Mouse (Mus musculus) telencephalon, adult 2 months (tissue): ENCODE results near the gene Mrps11.

ENCODE experiments used
- DNase-seq: peaks from one replicate; pipeline ENCODE4 v3.0.0-alpha.2; 2011; ENCODE audit warnings: low read depth, low spot score

Mrps11 gene

DNA sequence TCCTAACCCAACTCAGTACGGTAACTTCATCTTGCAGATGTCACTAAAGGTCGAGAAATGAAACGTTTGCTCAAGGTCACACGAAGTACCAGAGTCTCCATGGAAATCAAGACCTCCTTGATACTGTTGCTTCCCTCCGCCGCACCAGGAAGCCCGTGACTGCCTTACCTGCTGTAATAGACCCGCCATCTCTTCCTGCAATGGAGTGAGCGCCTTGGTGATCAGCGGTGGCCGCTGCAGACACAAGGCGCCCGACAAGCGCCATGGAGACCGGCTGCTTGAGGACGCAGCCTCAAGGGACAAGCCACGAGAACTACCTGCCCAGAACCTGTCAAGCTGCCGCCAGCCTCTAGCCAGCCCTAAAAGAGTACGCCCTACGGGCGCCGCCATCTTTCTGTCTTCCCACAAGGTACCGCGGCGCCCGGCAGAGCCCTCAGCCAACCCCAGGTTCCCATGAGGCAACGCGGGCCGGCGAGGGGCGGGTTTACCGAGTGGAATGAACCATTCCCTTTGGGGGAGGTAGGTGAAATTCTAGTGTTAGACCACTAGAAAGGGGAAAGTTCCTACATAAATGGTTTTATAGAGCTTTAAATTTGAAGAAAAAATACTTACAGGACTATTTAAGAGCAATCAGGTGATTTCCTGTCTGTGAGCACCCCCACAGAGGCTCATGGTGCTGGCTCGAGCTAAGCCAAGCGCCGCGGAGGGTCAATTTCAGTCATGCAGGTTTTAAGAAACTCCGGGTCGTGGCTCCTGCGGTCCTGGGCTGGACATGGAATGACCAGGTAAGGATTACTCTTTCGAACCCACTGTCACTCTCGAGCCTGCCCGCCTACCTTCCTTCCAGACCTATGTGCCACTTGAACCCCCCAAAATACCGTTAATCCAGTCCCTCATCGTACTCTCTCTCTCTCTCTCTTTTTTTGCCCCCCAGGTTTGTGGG lies at the start of gene Mrps11, which contains the start of gene Mrpl46:
Gene Mrps11, plus strand, starts transcription at position 481 of the 943 bp plus-strand sequence.
Gene Mrpl46, minus strand, starts transcription at position 893 of the 943 bp plus-strand sequence.
- peak; percentile 77 for DNase-seq

DNA sequence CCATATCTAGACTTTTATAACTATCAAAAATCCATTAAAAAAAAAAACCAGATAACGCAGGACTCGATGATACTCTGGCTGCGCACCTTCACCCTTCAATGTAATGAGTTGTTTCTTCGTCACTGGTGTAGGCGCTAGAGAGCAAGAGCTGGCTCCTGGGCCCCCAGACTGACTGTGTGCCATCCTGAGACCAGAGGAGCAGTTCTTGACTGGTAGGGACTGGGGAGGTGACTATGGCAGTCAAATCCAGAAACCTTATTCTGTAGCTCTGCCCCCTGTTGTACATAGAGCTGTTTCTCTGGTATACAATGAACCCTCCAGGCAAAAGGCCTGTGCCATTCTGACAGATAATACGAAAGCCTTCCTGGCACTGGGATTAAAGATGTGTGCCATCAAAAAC lies 45.7 kb upstream of the Mrps11 start:
- no peak for DNase-seq

DNA sequence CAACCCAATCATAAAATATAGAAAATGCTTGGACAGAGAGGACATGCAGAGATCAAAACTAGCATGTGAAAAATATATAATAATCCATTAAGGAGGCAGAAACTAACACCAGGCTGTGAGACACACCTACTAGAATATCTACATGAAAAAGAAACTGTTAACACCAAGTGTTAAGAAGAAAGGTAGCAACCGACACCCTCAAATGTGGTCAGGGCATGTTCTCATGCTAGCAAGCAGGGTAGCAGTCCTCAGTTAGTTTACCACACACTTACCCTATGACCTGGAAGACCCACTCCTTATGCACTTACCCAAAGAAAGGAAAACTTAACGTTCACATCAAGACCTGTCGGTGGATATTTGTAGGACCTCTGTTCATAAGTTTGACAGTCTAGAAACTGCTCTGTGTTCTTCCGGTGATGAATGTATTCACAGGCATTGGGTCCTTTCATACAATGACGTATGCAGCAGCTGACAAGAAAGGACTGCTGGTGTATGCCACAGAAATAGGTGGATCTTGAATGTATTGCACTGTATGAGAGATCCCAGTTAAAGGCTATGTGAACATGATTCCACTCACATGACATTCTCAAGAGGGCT lies 45.2 kb upstream of the Mrps11 start, which contains the start of gene Ntrk3:
Gene Ntrk3, minus strand, starts transcription at position 399 of the 597 bp plus-strand sequence.
- DNase-seq = no peak

DNA sequence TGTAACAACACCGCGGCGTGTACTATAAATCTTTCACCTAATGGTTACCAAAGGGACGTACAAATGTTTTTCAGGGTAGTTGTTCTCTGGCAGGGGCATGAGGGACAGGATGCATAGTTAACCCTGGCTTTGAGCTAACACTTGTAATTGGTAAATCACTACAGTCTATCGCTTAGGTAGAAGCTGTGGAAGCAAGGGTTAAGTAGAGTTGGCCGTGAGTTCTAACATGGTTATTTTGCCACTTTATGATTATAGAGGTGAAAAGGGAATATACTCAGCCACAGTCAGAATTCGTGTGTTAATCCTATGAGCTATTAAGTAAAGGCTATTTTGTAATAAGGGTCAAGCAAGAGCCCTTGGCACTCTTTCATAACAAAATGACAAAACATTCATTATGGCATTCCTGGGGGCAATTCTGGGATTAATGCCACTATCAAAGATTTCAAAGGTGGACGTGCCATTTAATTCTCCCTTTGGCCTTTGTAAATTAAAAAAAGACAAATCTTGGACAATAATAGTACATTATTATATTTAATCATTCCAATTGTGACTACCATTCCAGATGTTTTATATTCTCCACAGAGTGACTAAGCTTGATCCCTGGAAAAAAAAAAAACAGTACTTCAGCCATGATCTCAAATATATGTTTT lies 43.4 kb upstream of the Mrps11 start:
- DNase-seq = no peak

DNA sequence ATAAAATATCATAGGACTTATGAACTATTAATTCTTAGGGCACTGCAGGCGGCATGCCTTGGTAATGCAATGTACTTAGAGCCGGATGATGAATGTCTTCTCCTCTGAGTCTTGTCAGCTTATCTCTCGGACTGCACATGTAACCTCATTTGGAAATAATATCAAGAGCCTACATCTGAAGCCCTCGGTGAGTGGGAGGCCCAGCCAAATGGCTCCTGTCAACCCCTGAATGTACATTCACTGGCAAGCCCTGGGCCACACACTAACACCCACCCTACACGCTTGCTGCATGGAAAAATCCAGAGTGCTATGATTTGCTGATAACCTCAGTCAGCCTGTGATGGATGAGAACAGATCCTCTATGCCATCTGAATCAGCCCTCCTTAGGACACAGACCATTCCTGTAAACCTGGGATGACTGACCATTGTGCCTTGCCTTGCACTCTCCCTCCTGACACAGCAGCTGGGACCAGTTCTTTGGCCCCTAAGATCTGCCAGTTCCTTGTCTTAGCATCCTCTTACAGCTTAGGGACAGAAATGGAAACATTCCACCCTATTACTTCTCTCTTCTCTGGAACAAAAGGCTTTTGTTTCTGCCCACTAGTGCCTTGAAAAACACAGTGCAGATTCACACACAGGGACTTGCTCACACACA lies 39.1 kb upstream of the Mrps11 start:
- no peak for DNase-seq

DNA sequence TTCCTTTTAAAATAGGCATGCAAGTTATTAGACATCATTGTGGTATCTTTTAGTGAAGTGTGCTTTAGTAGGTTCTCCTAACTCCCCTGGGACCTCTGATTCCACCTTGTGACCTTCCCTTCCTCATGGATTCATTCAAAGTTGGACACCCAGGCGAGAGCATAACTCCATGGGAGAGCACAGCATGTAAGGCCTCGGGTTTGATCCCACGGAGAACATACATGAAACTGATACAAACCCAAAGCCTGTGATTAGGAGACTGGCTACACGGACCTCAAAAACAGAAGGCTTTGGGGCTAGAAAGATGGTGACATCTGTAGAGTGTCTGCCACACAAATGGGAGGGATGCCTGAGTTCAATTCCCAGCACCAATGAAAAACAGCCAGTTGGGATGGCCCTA lies 30.0 kb upstream of the Mrps11 start:
- no peak for DNase-seq

DNA sequence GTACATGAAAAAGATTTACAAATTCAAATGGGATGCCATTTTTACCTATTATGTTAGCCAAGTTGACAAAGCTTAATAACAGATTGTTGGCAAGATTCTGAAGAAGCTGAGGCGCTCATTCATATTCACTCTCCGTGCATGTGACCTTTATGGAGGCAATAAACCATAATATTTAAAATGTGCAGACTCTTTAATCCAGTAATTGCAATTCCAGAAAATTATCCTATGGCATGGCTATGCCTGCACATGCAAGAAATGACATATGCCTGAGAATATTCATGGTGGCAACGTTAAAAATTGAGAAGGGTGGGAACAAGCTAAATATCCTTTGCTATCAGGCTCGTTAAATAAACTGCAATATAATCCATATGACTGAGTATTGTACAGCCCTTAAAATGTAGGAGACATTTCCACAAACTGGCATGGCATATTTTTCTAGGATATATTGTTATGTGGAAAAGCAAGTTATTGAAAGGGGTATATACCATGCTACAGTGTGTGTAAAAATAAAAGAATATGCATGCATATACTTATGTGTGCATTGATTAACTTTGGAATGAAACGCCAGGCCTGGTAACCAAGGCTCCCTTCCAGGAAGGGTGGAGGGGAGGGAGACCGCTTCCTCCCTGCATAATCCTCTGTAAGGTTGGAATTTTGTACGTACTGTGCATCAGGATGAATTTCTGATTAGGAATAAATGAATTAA lies 29.0 kb upstream of the Mrps11 start:
- DNase-seq = no peak

DNA sequence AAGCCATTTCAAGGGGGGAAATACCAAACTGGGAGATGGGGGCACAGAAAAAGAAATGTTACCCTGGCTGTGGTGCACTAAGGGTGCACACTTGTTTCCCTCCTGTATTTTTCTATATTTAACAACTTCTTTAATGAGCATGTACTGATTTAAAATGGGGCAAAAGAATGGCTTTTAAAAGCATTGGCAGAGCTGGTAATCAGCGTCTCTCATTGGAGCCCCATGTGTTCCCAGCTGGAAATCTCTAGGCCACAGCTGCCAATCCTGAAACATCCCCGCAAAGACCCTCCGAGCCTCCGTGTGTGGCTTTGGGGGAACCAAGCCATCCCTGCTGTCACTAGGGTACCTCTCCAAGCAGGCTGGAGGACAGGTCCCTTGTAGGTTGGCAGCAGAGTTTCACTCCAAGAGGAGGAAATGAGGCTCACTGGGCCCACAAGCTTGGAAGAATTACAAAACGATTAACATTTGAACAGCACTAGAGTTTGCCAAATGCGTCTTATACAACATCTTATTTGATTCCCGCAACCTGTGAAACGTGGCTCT lies 28.4 kb upstream of the Mrps11 start:
- DNase-seq = no peak

DNA sequence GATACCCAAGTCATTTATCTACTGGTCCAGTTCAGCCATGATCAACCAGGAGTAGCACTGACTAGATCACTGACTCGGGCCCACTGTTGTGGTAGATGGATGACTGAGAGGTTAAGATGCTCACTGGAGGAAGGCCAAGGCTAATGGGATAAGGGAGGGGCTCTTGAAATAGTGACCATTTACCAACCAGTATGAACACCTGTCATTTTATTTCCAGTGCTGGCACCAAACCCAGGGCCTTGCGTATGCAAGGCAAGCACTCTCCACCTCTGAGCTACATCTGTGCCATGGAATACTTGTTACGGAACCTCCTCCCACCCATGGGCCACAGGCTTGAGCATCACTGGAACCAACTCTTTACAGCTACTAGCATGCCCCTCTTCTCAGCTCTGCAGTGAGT lies 19.1 kb upstream of the Mrps11 start:
- no peak for DNase-seq

DNA sequence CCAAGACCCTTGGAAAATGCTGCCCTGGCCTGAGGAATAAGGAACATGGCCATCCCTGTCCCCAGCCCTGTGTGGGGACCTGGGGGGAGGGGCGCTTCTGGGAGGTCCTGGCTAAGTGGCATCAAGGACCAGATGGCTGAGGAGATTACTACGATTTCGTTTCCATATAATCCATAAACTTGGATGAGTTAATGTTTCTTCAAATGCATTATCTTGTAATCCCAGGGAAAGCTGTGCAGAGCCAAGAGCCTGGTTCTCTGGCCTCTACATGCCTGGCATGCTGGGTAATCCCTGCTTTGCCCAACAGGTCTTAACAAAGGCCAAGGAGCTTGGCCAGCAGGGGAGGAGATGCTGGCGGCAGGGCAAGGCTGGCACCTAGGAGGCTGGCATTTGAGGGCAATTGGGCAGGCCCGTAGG lies 17.7 kb upstream of the Mrps11 start:
- no peak for DNase-seq

DNA sequence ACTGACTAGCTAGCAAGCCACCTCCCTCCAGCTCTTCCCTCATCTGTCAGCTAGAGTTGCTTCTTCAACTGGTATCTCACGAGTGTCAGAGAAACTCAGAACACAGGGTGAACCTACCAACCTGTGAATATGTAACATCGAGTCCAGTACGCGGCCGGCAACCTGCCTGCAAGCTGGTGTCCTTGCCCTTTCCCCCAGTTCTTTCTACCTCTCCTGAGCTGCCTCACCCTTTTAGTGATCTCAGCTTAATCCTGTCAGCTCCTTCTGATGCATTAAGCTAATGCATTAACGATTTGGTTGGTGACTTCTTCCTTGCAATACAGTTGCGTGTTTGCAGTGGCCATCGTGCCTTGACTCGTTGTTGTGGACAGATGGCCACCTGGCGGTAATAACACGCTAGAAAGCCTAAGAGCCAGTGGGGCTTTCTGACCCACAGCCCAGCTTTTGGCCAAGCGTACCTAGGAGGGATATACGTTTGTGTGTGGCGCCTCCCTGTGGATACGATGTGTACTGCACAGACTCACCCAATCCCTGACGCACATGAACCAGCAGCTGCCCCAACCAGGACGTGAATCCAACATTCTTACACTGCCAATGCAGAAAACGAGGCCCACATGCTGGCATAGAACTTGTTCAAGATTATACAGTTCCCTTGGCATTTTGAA lies 16.8 kb upstream of the Mrps11 start:
- peak; percentile 65 for DNase-seq

DNA sequence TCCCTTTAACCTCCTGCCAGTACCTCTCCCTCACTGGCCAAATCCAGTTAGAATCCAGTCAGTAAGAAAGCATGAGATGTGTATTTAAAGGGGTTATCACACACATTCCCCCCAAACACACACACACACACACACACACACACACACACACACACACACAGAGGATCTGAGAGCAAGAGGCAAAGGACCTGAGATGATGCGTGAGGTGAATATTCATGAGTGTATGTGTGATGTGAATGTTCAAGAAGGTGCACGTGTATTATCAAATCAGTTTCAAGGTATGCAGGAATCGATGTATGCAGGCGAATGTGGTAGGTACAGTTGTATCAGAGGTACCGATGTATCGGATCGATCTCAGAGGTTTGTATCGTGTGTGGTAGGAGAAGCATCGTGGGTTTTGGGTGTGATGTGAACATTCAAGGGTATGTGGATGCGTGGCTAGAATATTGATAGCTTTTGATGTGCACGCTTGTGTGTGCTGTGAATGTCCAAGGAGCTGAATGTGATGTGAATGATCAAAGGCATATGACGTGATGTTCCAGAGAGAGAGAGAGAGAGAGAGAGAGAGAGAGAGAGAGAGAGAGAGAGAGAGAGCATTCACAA lies 14.9 kb upstream of the Mrps11 start:
- DNase-seq = no peak

DNA sequence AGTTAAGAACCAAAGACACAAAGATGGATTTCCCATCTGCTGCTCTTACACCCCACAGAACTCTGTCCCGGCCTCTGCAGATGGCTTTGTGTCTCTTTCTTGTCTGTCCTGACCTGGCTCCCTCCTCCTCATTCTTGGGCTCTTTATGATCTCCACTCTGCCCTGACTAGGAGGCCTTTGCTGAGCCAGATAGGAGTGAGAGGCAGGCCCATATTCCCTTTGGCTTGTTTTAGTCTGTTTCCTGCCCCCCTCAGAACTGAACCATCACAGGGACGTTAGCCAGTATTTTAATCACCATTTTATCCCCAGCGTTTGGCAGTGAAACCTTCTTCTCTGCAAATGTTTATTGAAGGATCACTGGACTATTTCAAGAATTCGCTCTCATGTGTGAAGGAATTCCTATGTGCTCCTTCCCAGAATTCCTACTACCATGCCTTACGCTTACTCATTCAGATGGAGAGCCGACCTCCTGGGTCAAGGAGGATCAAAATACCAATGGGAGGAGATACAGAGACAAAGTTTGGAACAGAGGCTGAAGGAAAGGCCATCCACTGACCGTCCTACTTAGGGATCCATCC lies 13.8 kb upstream of the Mrps11 start:
- no peak for DNase-seq

DNA sequence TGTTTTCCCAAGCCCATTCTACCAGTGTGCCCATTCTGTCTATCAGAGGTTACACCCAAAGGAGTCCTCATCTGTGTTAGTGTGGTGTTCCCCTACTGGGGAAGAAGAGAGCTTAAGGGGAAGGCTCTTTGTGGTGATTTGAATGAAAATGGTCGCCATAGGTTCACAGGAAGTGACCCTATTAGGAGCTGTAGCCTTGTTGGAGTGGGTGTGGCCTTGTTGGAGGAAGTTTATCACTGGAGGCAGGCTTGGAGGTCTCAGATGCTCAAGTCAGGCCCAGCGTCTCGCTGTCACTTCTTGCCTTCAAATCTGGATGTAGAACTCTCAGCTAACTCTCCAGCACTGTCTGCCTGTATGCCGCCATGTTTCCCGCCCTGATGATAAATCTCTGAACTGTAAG lies 12.0 kb upstream of the Mrps11 start:
- no peak for DNase-seq

DNA sequence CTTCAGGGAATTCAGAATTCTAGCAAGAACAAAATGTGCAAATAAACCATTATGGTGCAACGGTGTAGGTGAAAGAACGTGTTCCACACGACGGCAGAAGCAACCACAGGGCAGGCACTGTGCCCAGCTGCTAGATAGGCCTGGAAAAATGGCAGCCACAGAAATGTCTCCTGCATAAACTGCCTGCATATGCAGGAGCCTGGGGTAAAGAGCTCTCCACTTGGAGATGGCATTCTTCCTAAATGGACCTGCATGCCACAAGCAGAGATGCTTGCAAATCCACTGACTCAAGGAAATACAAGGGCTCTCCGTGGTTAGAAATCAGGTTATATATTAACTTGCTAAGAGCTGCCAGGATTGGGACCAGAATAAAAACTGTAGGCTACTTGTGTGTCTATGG lies 4.2 kb upstream of the Mrps11 start:
- DNase-seq = no peak

DNA sequence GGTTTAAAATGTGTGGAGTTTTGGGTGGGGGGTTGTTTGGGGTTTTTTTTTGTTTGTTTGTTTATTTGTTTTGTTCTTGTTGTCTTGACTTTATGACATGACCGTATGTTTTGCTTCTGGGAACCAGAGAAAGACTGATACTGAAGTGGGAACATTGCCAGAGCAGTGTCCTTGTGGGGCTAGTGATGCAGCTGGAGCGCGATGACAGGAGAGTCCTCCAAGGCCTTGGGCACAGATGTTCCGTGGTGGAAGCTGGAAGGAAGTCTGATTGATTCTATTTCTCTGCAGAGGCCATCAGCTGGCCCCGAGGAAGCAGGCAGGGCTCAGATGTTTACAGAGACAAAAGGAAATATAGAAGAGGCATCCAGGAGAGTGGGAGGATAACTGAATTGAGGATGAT lies 3.0 kb downstream of the Mrps11 start:
- no peak for DNase-seq

DNA sequence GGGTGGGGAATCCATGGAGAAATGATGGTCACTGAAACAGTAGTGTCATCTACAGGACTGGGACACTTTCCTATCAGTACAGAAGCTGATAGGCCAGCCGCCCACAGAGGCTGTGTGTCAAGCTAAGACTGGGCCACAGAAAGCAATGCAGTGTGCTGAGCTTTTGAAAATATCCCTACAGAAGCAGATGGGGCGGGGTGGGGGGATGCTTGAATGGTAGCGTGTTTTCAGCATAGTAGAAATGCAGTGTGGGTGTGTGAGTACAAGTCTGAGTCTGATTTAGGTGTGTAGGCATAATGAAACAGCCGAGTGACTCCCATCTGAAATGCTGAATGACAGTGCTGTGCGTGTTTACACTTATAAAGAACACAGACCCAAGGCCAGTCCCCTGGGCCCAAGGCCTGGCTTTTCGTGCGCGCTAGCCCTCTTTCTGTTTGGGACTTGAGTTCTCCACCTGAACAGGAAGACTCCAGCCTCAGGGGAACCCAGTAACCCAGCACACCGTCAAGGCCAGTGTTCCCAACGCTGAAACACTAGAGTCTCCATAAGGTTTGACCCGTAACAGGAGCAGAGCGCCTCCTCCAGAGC lies 5.0 kb downstream of the Mrps11 start:
- DNase-seq = no peak

DNA sequence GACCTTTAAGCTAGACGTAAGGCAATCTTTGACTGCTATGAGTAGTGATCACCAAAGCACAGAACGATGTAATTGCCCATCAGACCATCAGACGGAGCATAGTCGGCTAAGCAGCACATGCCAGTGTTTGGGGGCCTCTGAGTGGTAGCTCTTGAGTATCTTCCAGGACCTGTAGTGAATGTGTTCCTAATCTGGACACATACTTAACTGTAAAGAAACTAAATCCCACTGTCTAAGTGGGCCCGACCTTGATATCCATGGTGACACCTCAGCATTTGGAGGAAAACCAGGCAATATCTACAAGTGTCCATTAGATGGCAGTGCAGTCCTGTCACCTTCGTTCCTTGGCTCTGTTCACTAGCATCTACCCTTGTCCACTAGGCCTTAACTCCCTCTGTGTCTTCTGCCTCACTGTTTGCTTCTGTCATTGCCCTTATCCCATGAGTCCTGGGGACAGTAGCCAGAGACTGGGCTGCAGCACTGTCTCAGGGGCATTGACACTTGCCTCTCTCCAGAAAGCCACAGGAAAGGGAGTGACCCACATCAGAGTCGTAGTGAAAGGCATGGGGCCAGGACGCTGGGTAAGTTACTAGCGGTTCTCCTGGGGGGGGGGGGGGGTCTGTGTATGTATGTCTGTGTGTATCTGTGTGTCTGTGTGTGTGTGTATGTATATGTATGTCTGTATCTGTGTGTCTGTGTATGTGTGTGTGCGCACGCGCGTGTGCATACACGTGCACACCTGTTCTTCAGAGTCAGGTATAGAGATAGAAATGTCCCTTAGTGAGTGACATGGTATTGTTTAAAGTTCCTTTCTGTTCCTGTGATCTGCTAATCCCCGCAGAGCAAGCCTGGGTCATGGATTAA lies 8.7 kb downstream of the Mrps11 start:
- DNase-seq = no peak
